Mouse (Mus musculus) layer of hippocampus, postnatal 14 days (tissue): Measurements from ENCODE around the gene Nsun2. TPM values are rescaled to one million over a fixed set of nuclear protein-coding genes. Genes with fewer than 3 reads are reported as not detected.
A peak's percentile ranks its signal among the peaks of the same experiment; 100 is the strongest.
"Not testable (repeated sequence)": the region's sequence is repeated elsewhere in the genome, so short reads cannot be mapped to it uniquely, and the experiment has no call there.

Experiments used
- DNase-seq, 2 experiments: peaks; one replicate each; pipeline ENCODE4 v3.0.0; 2021 to 2022; ENCODE audit warnings: low spot score in 2 of 2, mixed read lengths in 1 of 2
- total RNA-seq, 2 experiments: library from RNA; stranded (reverse); gene quantifications; 2 replicates each; pipeline ENCODE4 v1.2.3; 2021

Nsun2 gene
- total RNA-seq, 2 experiments from 2014 or later: 72.2 to 75.5 TPM

DNA sequence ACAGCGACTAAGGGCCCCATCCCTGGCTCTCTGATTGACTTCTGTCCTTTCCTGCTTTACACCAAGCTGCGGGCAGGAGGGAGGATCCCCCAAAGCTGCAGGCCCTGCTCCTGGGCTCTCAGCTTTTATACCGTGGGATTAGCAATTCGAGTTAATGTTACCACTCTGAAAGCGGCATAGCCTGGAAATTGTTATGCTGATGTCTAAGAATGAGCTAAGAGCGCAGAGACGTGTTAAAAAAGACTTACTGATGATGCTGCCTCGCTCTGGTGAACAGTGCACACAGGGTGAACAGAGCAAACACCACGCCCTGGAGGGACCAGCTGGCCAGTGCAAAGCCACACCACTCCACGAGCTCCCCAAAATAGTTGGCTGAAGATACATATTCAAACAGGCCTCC lies 52.8 kb downstream of the Nsun2 start:
- DNase-seq: no peak

GRCm38 (mm10) chr13:69587849-69588248 lies 54.3 kb downstream of the Nsun2 start:
- no peak for DNase-seq

GRCm38 (mm10) chr13:69588263-69588662 lies 54.7 kb downstream of the Nsun2 start:
- DNase-seq: no peak

GRCm38 (mm10) chr13:69591338-69591737 lies 57.8 kb downstream of the Nsun2 start:
- DNase-seq: no peak

DNA sequence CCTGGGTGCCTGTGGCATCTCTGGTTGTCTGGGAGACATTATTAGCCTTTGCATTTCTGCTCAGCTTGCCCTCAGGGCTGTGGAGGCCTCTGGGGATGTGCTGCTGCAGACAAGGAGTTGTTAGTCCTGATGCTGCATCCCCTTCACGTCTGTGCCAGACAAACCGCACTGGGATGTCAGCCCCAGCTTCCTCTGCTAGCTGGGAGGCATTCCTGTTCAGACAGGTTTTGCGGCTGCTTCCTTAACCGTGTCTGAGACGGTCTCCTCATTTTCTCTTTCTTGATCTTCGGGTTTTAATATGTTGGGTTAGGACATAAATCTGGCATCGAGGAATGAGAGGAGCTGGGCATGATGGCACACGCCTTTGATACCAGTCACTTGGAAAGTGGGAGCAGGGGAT lies 58.7 kb downstream of the Nsun2 start:
- no peak for DNase-seq

DNA sequence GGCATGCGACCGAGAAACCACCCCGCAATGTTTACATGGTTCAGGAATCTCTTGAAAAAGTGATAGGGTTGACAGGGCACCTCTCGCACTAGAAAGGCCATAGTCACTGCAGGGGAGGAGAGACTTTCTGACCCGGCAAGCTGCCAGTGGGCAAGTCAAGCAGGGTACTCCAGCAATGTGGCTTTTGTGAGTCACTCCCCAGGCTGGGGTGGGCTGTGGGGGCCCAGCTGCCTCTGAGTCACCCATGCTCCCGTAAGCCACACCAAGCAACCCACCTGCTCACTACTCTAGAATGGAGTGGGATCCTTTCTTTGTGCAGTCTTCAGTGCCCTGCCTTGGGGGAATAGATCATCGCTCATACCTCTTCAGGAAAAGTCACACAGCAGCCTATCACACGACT lies 59.9 kb downstream of the Nsun2 start:
- DNase-seq: no peak

- no peak for DNase-seq
Observed at GRCm38 (mm10) chr13:69594577-69595256, 61.2 kb downstream of the Nsun2 start.

- DNase-seq: no peak
Observed at GRCm38 (mm10) chr13:69595911-69596310, 62.4 kb downstream of the Nsun2 start.

DNA sequence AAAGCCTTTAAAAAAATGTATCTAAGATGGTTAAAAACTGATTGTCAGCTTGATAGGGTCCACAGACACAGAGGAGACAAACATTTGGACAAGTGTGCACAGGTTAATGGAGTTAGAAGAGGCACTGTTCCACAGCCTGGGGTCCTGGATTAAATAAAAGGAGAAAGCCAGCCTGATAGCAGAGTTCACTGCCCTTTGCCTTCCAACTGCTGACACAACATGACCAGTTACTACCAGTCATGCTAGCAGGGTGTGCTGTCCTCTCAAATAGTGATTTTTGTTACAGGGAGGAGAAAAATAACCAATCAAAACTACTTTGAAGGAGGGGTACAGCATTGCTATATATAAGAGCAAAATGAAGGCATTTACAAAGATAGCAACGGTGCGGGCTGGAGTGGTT lies 63.0 kb downstream of the Nsun2 start:
- no peak for DNase-seq

DNA sequence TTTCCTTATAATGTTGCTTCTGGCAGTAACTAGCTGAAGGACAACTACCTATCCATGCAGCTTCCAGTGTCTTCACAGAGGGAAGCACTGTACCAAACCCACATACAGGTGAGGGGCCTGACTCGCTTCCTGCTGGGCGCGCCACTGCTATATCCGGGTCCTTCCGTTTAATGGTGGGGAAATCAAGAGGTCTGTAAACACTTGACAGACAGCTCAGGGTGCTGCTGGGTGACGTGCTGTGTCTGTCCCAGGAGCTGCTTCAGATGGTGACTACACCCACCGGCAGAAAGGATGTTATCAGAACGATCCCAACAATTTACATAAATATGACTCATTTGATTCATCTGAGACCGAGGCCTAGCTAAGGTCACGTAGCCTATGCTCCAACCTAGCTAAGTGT lies 65.3 kb downstream of the Nsun2 start:
- no peak for DNase-seq

- not testable (repeated sequence) for DNase-seq
Observed at GRCm38 (mm10) chr13:69600863-69601262, 67.3 kb downstream of the Nsun2 start.

- no peak for DNase-seq
Observed at GRCm38 (mm10) chr13:69601321-69601720, 67.8 kb downstream of the Nsun2 start.

GRCm38 (mm10) chr13:69604670-69605069 lies 71.1 kb downstream of the Nsun2 start:
- DNase-seq: no peak

- DNase-seq: no peak
Observed at GRCm38 (mm10) chr13:69608734-69609133, 75.2 kb downstream of the Nsun2 start.

- DNase-seq: peak in 1 of 2 experiments; percentile 11
Observed at GRCm38 (mm10) chr13:69610751-69611397, 77.3 kb downstream of the Nsun2 start.

- DNase-seq: peak; percentile 99 to 100
Observed at GRCm38 (mm10) chr13:69611398-69612174, 78.0 kb downstream of the Nsun2 start, which contains the start of gene Srd5a1. TSS of gene Srd5a1 (minus strand) at chr13:69611442.

DNA sequence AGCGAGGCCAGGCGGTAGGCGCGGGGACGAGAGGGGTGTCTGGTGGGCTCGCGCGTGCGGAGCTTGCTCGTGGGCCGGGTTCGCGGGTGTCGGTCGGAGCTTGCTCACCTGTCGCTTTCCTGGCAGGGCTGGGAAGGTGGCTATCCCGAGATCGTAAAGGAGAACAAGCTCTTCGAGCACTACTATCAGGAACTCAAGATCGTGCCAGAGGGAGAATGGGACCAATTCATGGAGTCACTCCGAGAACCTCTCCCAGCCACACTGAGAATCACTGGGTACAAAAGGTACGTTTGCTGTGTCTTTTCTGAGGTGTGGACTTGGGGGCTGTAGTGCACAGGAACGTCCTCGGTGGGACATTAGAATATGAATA lies 78.6 kb downstream of the Nsun2 start:
- no peak for DNase-seq

GRCm38 (mm10) chr13:69616716-69617115 lies 83.2 kb downstream of the Nsun2 start:
- no peak for DNase-seq

DNA sequence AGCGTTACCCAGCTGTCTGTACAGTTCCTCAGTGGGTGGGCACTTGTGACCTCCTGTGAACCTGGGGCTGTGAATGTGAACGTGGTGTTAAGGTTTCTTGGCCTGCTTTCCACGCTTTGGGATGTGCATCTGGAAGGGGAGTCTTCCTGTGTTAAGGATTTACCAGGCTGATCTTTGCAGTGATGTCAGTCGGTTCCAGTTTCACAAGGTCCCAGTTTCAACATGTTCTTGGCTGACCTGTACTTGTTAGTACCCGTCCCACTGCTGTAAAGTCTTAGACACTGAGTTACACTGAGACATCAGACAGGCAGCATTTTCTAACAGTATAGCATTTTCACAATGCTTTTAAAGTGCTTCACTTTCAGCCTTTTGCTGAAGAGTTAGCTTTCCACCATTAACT lies 90.3 kb downstream of the Nsun2 start:
- DNase-seq: no peak

GRCm38 (mm10) chr13:69624510-69624909 lies 91.0 kb downstream of the Nsun2 start:
- DNase-seq: peak; percentile 22 to 60

DNA sequence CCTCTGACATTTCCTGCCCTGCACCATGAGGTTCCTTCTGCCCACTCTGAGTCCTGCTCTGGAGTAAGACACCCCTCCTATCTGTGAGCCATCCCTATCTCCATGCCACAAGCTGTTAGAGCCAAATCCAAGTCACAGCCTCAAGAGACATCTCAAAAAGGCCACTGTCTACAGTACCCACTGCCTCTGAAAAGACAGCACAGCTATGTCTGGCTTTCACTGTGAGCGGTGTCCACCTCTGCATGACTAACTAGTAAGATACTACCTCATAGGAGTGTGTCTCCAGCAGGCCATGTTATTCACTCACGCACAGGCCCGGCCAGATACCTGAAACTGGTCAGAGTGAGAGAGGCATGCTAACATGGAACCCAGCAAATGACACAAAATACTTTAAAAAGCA lies 94.4 kb downstream of the Nsun2 start:
- no peak for DNase-seq

DNA sequence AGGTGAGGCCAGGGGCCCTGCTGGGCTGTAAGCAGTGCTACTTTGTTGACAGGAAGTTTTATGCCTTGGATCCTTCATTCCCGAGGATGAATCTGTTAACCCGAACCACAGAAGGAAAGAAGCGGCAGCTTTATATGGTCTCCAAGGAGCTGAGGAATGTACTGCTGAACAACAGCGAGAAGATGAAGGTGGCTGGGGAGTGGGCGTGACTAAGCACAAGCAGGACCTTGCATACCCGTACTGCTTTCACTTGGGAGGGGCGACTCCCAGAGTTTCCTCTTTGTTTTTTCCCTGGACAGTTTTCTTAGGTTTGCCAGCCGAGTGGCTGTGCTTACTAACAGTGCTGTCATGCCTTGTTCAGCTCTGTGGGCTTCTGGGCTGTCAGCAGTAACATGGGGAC lies 97.0 kb downstream of the Nsun2 start:
- DNase-seq: no peak
